Mouse (Mus musculus): ENCODE data around the gene Zfc3h1. TPM values are rescaled to one million over a fixed set of nuclear protein-coding genes. Genes with fewer than 3 reads are reported as not detected.
A peak's percentile ranks its signal among the peaks of the same experiment; 100 is the strongest.

Gene Zfc3h1
- total RNA-seq, 1 experiment: 31.3 TPM

DNA sequence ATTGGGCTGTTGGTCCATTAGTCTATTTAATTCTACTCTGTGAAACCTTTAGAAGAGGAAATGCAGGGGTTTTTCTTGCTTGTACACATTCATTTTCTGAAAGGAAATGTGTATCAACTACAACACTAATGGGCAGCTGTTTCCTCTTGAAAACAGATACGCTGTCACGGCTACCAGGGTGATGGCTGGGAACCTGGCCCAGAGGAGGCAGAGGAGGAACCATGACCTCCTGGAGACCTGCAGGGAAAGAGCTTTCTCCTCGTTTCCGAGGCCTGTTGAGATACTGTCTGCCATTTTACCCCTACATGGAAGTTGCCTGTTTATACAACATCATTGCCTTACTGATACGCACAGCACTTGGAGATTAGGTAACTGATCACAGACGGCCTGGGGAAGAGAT is 81.0 kb downstream of the Zfc3h1 start:
- no peaks in the 10 kb centered on the region for H3K36me3 ChIP-seq (ENCODE audit: control insufficient read depth, insufficient read depth, low read length, poor library complexity, severe bottlenecking)
- no peak overlapping the region for H3K9ac ChIP-seq (ENCODE audit: insufficient read depth, low read depth, low read length, poor library complexity, severe bottlenecking)
- no peaks in the 10 kb centered on the region for H3K9me3 ChIP-seq (ENCODE audit: control insufficient read depth, insufficient read depth, low read depth, low read length)
- H3K27ac ChIP-seq (ENCODE audit: insufficient read depth, low read depth, low read length, poor library complexity, severe bottlenecking): no peak overlapping the region
- in situ Hi-C loops (cut with MboI; ENCODE audit: low sequenced_read_pairs in 2 of 2, unreplicated experiment in 2 of 2): no loop called here
- H3K4me1 ChIP-seq (ENCODE audit: control insufficient read depth in 2 of 2, insufficient read depth in 2 of 2, low read length in 2 of 2, poor library complexity in 1 of 2): peaks cover 0 to 2% of the 10 kb centered on the region in 2 experiments; a peak in 2 of 4 replicates
- no peak for TF ChIP-seq MAFK (IDR thresholded peaks at IDR 0.05; ENCODE audit: insufficient read depth, low read depth, low read length)
- no peak for TF ChIP-seq HCFC1 (IDR thresholded peaks at IDR 0.05; ENCODE audit: borderline replicate concordance, insufficient read depth, low read length)
- no peak for TF ChIP-seq ZNF384 (IDR thresholded peaks at IDR 0.05; ENCODE audit: low read depth, low read length)
- no peak for TF ChIP-seq CHD2 (IDR thresholded peaks at IDR 0.05; ENCODE audit: low read depth, low read length)
- TF ChIP-seq ZC3H11A (IDR thresholded peaks at IDR 0.05; ENCODE audit: borderline replicate concordance, low read depth, low read length): no peak
- H3K4me3 ChIP-seq (ENCODE audit: insufficient read depth in 1 of 2, low read depth in 1 of 2, low read length in 2 of 2, poor library complexity in 1 of 2, severe bottlenecking in 1 of 2): no peak overlapping the region
- no peak for DNase-seq (ENCODE audit: low read depth, low spot score)

DNA sequence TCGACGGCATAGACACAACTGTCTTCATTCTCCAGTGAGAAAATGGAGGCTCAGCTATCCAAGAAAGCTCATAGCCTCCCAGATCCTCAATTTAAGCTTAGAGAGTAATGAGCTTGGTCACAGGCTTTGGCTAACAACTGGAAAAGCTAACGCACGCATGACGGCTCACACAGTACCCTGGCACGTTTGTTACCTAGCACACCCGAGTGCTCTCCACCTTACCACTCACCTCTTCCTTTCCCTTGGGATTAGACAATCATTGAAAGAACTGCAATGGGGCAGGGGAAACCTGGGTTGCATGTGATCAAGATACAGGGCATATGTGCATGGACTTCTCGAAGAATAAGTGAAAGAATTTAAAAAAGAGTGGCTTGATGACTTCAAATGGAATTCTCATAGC is 83.2 kb downstream of the Zfc3h1 start:
- in situ Hi-C loops (cut with MboI; ENCODE audit: low sequenced_read_pairs in 2 of 2, unreplicated experiment in 2 of 2): no loop called here

DNA sequence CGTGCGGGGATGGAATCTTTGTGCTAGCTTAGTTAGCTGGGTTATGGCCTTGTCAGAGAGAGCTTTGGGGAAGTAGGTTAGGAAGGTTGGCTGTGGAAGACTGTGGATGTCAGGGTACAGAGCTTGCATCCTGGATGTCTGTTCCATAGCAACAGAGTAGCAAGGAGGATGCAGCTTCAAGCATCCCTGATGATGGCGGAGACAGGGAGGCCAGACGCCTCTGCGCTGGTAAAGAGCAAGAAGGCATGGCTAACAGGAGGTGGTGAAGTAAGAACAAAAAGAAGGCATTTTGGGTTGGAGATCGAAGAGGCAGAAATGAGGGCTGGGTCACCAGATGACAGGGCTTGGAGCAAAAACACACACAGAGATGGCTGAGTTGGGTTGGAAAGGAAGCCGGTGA is 83.9 kb downstream of the Zfc3h1 start:
- DNase-seq (ENCODE audit: low read depth, low spot score): no peak
- in situ Hi-C loops (cut with MboI; ENCODE audit: low sequenced_read_pairs in 2 of 2, unreplicated experiment in 2 of 2): no loop called here
- no peak for TF ChIP-seq CHD2 (IDR thresholded peaks at IDR 0.05; ENCODE audit: low read depth, low read length)
- TF ChIP-seq ZC3H11A (IDR thresholded peaks at IDR 0.05; ENCODE audit: borderline replicate concordance, low read depth, low read length): no peak
- no peak for TF ChIP-seq HCFC1 (IDR thresholded peaks at IDR 0.05; ENCODE audit: borderline replicate concordance, insufficient read depth, low read length)
- TF ChIP-seq MAFK (IDR thresholded peaks at IDR 0.05; ENCODE audit: insufficient read depth, low read depth, low read length): no peak
- TF ChIP-seq ZNF384 (IDR thresholded peaks at IDR 0.05; ENCODE audit: low read depth, low read length): no peak
- Histone ChIP-seq H3K4me1 (ENCODE audit: control insufficient read depth in 2 of 2, insufficient read depth in 2 of 2, low read length in 2 of 2, poor library complexity in 1 of 2) (peaks cover 0 to 2% of the 10 kb centered on the region in 2 experiments; a peak in 2 of 4 replicates), H3K27ac (ENCODE audit: insufficient read depth, low read depth, low read length, poor library complexity, severe bottlenecking) (no peak overlapping the region), H3K9me3 (ENCODE audit: control insufficient read depth, insufficient read depth, low read depth, low read length) (no peaks in the 10 kb centered on the region), H3K4me3 (ENCODE audit: insufficient read depth in 1 of 2, low read depth in 1 of 2, low read length in 2 of 2, poor library complexity in 1 of 2, severe bottlenecking in 1 of 2) (no peak overlapping the region), H3K9ac (ENCODE audit: insufficient read depth, low read depth, low read length, poor library complexity, severe bottlenecking) (no peak overlapping the region), H3K36me3 (ENCODE audit: control insufficient read depth, insufficient read depth, low read length, poor library complexity, severe bottlenecking) (no peaks in the 10 kb centered on the region)

More for the DNA sequence above, 83.2 kb downstream of the Zfc3h1 start:
- TF ChIP-seq ZNF384 (IDR thresholded peaks at IDR 0.05; ENCODE audit: low read depth, low read length) (no peak), ZC3H11A (IDR thresholded peaks at IDR 0.05; ENCODE audit: borderline replicate concordance, low read depth, low read length) (no peak), CHD2 (IDR thresholded peaks at IDR 0.05; ENCODE audit: low read depth, low read length) (no peak), MAFK (IDR thresholded peaks at IDR 0.05; ENCODE audit: insufficient read depth, low read depth, low read length) (no peak), HCFC1 (IDR thresholded peaks at IDR 0.05; ENCODE audit: borderline replicate concordance, insufficient read depth, low read length) (no peak)
- DNase-seq (ENCODE audit: low read depth, low spot score): no peak
- no peak overlapping the region for H3K9ac ChIP-seq (ENCODE audit: insufficient read depth, low read depth, low read length, poor library complexity, severe bottlenecking)
- H3K4me1 ChIP-seq (ENCODE audit: control insufficient read depth in 2 of 2, insufficient read depth in 2 of 2, low read length in 2 of 2, poor library complexity in 1 of 2): peaks cover 0 to 2% of the 10 kb centered on the region in 2 experiments; a peak in 2 of 4 replicates
- no peak overlapping the region for H3K27ac ChIP-seq (ENCODE audit: insufficient read depth, low read depth, low read length, poor library complexity, severe bottlenecking)
- H3K9me3 ChIP-seq (ENCODE audit: control insufficient read depth, insufficient read depth, low read depth, low read length): no peaks in the 10 kb centered on the region
- no peaks in the 10 kb centered on the region for H3K36me3 ChIP-seq (ENCODE audit: control insufficient read depth, insufficient read depth, low read length, poor library complexity, severe bottlenecking)
- H3K4me3 ChIP-seq (ENCODE audit: insufficient read depth in 1 of 2, low read depth in 1 of 2, low read length in 2 of 2, poor library complexity in 1 of 2, severe bottlenecking in 1 of 2): no peak overlapping the region

DNA sequence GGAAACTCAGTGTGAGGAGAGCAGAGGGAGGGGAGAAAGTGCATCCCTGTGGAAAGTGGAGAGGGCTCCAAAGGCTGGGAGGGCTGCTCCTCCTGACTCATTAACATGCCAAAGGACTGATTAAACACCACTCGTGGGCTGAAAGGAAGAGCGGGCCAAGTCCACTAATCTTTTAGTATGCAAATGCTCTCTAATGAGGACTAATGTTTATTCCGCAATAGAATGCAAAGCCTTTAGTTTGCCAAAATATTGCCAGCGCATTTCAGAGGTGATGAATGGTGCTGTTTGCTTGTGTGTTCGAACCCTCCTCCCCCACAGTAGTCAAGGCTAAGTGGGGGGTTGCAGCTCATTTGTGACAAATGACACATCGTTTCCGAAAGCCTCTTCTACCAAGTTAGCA is 84.3 kb downstream of the Zfc3h1 start:
- H3K9me3 ChIP-seq (ENCODE audit: control insufficient read depth, insufficient read depth, low read depth, low read length): no peaks in the 10 kb centered on the region

More for the DNA sequence above, 84.3 kb downstream of the Zfc3h1 start:
- in situ Hi-C loops (cut with MboI; ENCODE audit: low sequenced_read_pairs in 2 of 2, unreplicated experiment in 2 of 2): no loop called here
- Histone ChIP-seq H3K4me3 (ENCODE audit: insufficient read depth in 1 of 2, low read depth in 1 of 2, low read length in 2 of 2, poor library complexity in 1 of 2, severe bottlenecking in 1 of 2) (no peak overlapping the region), H3K9ac (ENCODE audit: insufficient read depth, low read depth, low read length, poor library complexity, severe bottlenecking) (no peak overlapping the region), H3K4me1 (ENCODE audit: control insufficient read depth in 2 of 2, insufficient read depth in 2 of 2, low read length in 2 of 2, poor library complexity in 1 of 2) (peaks cover 0 to 2% of the 10 kb centered on the region in 2 experiments; a peak in 2 of 4 replicates), H3K27ac (ENCODE audit: insufficient read depth, low read depth, low read length, poor library complexity, severe bottlenecking) (no peak overlapping the region), H3K36me3 (ENCODE audit: control insufficient read depth, insufficient read depth, low read length, poor library complexity, severe bottlenecking) (no peaks in the 10 kb centered on the region)
- DNase-seq (ENCODE audit: low read depth, low spot score): peak; percentile 76
- TF ChIP-seq MAFK (IDR thresholded peaks at IDR 0.05; ENCODE audit: insufficient read depth, low read depth, low read length): peak; percentile 55; the same call in 1 of the 2 replicates
- TF ChIP-seq ZNF384 (IDR thresholded peaks at IDR 0.05; ENCODE audit: low read depth, low read length): no peak
